Mouse (Mus musculus) olfactory bulb, adult 2 months (tissue): ENCODE data around the gene Upk1a.

Experiments
- CTCF ChIP-seq: fragments of 200-500 bp; IDR thresholded peaks from 2 replicates; pipeline ENCODE4 v1.5.1; 2012; ENCODE audit warnings: low read depth, mild to moderate bottlenecking, low read length, moderate library complexity; ENCODE audit not compliant: insufficient read depth
- POLR2A ChIP-seq: fragments of 200-500 bp; IDR thresholded peaks from 2 replicates; pipeline ENCODE4 v1.6.1; 2012; ENCODE audit warnings: mild to moderate bottlenecking, low read depth, low read length, moderate library complexity; ENCODE audit not compliant: insufficient read depth

GRCm38 (mm10) chr7:30584339-30584738 is 28.3 kb downstream of the Upk1a start:
- TF ChIP-seq CTCF (no peak), POLR2A (no peak)
